Mouse (Mus musculus): Measurements from ENCODE around the gene Lingo1.

Lingo1 gene

GRCm38 (mm10) chr9:56580101-56580500, 216.2 kb downstream of the Lingo1 start:
- H3K36me3 ChIP-seq (ENCODE audit: insufficient read depth, low read length): no peaks in the 10 kb centered on the region
- peaks cover 20% of the 10 kb centered on the region for H3K4me1 ChIP-seq (replicated peaks; ENCODE audit: low read depth, low read length)
- no peaks in the 10 kb centered on the region for H3K9me3 ChIP-seq (ENCODE audit: low read length)
- TF ChIP-seq CTCF (conservative IDR thresholded peaks at IDR 0.05; ENCODE audit: low read length): no peak
- TF ChIP-seq NANOG (IDR thresholded peaks at IDR 0.05; ENCODE audit: borderline replicate concordance, low read length): no peak
- no peak for TF ChIP-seq POU5F1 (IDR thresholded peaks at IDR 0.05; ENCODE audit: borderline replicate concordance, low read length)
- peaks cover 50% of the 10 kb centered on the region for H3K27me3 ChIP-seq (ENCODE audit: insufficient read depth, low read length)
- H3K4me3 ChIP-seq (replicated peaks; ENCODE audit: low read length): no peak overlapping the region

- Histone ChIP-seq H3K4me1 (replicated peaks; ENCODE audit: low read depth, low read length) (peaks cover 23% of the 10 kb centered on the region), H3K4me3 (replicated peaks; ENCODE audit: low read length) (no peak overlapping the region), H3K27me3 (ENCODE audit: insufficient read depth, low read length) (peaks cover 29% of the 10 kb centered on the region), H3K9me3 (ENCODE audit: low read length) (no peaks in the 10 kb centered on the region), H3K36me3 (ENCODE audit: insufficient read depth, low read length) (no peaks in the 10 kb centered on the region)
- TF ChIP-seq POU5F1 (IDR thresholded peaks at IDR 0.05; ENCODE audit: borderline replicate concordance, low read length) (no peak), CTCF (conservative IDR thresholded peaks at IDR 0.05; ENCODE audit: low read length) (no peak), NANOG (IDR thresholded peaks at IDR 0.05; ENCODE audit: borderline replicate concordance, low read length) (no peak)
These were observed 218.9 kb downstream of the Lingo1 start for GRCm38 (mm10) chr9:56577405-56577804.

GRCm38 (mm10) chr9:56572534-56573479, 223.5 kb downstream of the Lingo1 start:
- Histone ChIP-seq H3K4me3 (replicated peaks; ENCODE audit: low read length) (no peak overlapping the region), H3K27me3 (ENCODE audit: insufficient read depth, low read length) (no peaks in the 10 kb centered on the region), H3K4me1 (replicated peaks; ENCODE audit: low read depth, low read length) (peaks cover 17% of the 10 kb centered on the region), H3K9me3 (ENCODE audit: low read length) (no peaks in the 10 kb centered on the region), H3K36me3 (ENCODE audit: insufficient read depth, low read length) (no peaks in the 10 kb centered on the region)
- TF ChIP-seq NANOG (IDR thresholded peaks at IDR 0.05; ENCODE audit: borderline replicate concordance, low read length) (no peak), CTCF (conservative IDR thresholded peaks at IDR 0.05; ENCODE audit: low read length) (no peak), POU5F1 (IDR thresholded peaks at IDR 0.05; ENCODE audit: borderline replicate concordance, low read length) (no peak)

Data from E14TG2a.4 (cell line).